Comparison of ENCODE assay signal across 29 mouse cellular contexts in genomic region chr3:80697523-80697922, GRCm38 (mm10).
DNase-seq lines count a peak whose midpoint lies in the region; ATAC-seq lines count a peak whose summit lies in the region.
"Had no signal": no experiment of that assay in that cellular context is flagged by ENCODE, and none has a peak within 500 bp of the region (broad histone marks: within the 10 kb centered on the region; RNA-seq: fewer than 3 reads in every experiment).

No protein-coding gene starts in this region.

- H3K4me2 ChIP-seq in hindbrain, embryonic 12.5 days (replicated peaks) = no peak overlapping the region
- H3K4me2 ChIP-seq: heart, embryonic 13.5 days; kidney, embryonic 15.5 days; limb, embryonic 12.5 days; liver, embryonic 15.5 days; midbrain, embryonic 13.5 days had no signal

- no peaks in the 10 kb centered on the region for H3K9me3 ChIP-seq in hindbrain, embryonic 12.5 days (replicated peaks)
- H3K9me3 ChIP-seq: G1E; heart, embryonic 13.5 days; hindbrain, embryonic 10.5 days; kidney, embryonic 15.5 days; limb, embryonic 12.5 days; liver, embryonic 15.5 days; megakaryocyte, embryonic 14.5 days; midbrain, embryonic 13.5 days had no signal

- no peaks in the 10 kb centered on the region for H3K4me1 ChIP-seq in hindbrain, embryonic 12.5 days
- H3K4me1 ChIP-seq: heart, embryonic 13.5 days; hindbrain, embryonic 10.5 days; kidney, embryonic 15.5 days; limb, embryonic 12.5 days; liver, embryonic 15.5 days; megakaryocyte, embryonic 14.5 days had no signal

- no peak for DNase-seq in frontal cortex, adult 2 months (ENCODE audit: extremely low spot score in 1 of 2, low spot score in 1 of 2)
- peak; percentile 38 for DNase-seq in cerebellum, adult 11 months
- peak; percentile 80 for DNase-seq in cerebellum, adult 9-10 months
- peak; percentile 50 to 56 for DNase-seq in cerebellum, postnatal 36 days
- DNase-seq in heart, postnatal 10 days = no peak
- DNase-seq in kidney, postnatal 36 days = no peak
- DNase-seq: adrenal gland, adult 8-10 months; gastrocnemius, postnatal 10 days; heart, postnatal 14 days; kidney, adult 18-20 months; kidney, postnatal 4 days; lung, postnatal 4 days; retina, postnatal 1 day; spleen, adult 18-20 months; thymus, adult 2 months; thymus, postnatal 36 days had no signal

- no peak overlapping the region for H3K9ac ChIP-seq in hindbrain, embryonic 12.5 days
- H3K9ac ChIP-seq: heart, embryonic 13.5 days; kidney, embryonic 15.5 days; limb, embryonic 12.5 days; liver, embryonic 15.5 days; midbrain, embryonic 13.5 days had no signal

- H3K4me3 ChIP-seq in hindbrain, embryonic 12.5 days = no peak overlapping the region
- H3K4me3 ChIP-seq: erythroblast, embryonic 14.5 days; heart, embryonic 13.5 days; hindbrain, embryonic 10.5 days; kidney, embryonic 15.5 days; limb, embryonic 12.5 days; liver, embryonic 15.5 days; megakaryocyte, embryonic 14.5 days; midbrain, embryonic 13.5 days had no signal

- 81% methylated on average over 4 of the region's 4 CpGs for WGBS in hindbrain, embryonic 12.5 days

- no peaks in the 10 kb centered on the region for H3K36me3 ChIP-seq in hindbrain, embryonic 12.5 days
- H3K36me3 ChIP-seq: G1E; heart, embryonic 13.5 days; hindbrain, embryonic 10.5 days; kidney, embryonic 15.5 days; limb, embryonic 12.5 days; liver, embryonic 15.5 days had no signal

- H3K27ac ChIP-seq in hindbrain, embryonic 12.5 days = no peak overlapping the region
- H3K27ac ChIP-seq: heart, embryonic 13.5 days; hindbrain, embryonic 10.5 days; kidney, embryonic 15.5 days; limb, embryonic 12.5 days; liver, embryonic 15.5 days; midbrain, embryonic 13.5 days had no signal

- intact Hi-C loops in heart, postnatal 10 days (cut with DNase I) = no loop called here

- peak; percentile 32 for ATAC-seq in frontal cortex, adult (ENCODE audit: low TSS enrichment)
- no peak for ATAC-seq in hindbrain, embryonic 12.5 days (ENCODE audit: low FRiP score)
- ATAC-seq: forebrain, embryonic 16.5 days; hindbrain, embryonic 16.5 days; midbrain, embryonic 13.5 days had no signal

- no peaks in the 10 kb centered on the region for H3K27me3 ChIP-seq in hindbrain, embryonic 12.5 days
- H3K27me3 ChIP-seq: heart, embryonic 13.5 days; kidney, embryonic 15.5 days; limb, embryonic 12.5 days; liver, embryonic 15.5 days; megakaryocyte, embryonic 14.5 days; midbrain, embryonic 13.5 days had no signal

Comparison
In these comparisons a context has a peak if more than half of its experiments do, and no peak if none do; other contexts are left out.
1. DNase-seq: peak in cerebellum, adult 11 months (single experiment), cerebellum, adult 9-10 months (single experiment) and cerebellum, postnatal 36 days (2 of 2); none in frontal cortex, adult 2 months (0 of 2), heart, postnatal 10 days (0 of 2) and kidney, postnatal 36 days (0 of 2).